Mouse (Mus musculus) Patski (cell line): Measurements from ENCODE around the gene Efna2. TPM values are rescaled to one million over a fixed set of nuclear protein-coding genes. Genes with fewer than 3 reads are reported as not detected.
A peak's percentile ranks its signal among the peaks of the same experiment; 100 is the strongest.
"Not testable (repeated sequence)": the region's sequence is repeated elsewhere in the genome, so short reads cannot be mapped to it uniquely, and the experiment has no call there.

Experiments used
- ATAC-seq: fragments of 100-300 bp; one replicate; pipeline ENCODE4 v1.8.0; 2021
- CTCF ChIA-PET: fragments of 350-600 bp; sonication (Branson Sonifier 250); formaldehyde crosslinking; loops from one replicate; lab custom pipeline; 2022; ENCODE audit warnings: inconsistent platforms; lab: Charles Lee
- POLR2A ChIA-PET: fragments of 350-600 bp; sonication (Branson Sonifier 250); formaldehyde crosslinking; loops from one replicate; lab custom pipeline; 2022; ENCODE audit warnings: antibody characterized with exemption, inconsistent platforms; lab: Charles Lee
- DNase-seq: peaks from one replicate; pipeline ENCODE4 v3.0.0-alpha.2; 2011; ENCODE audit warnings: low read depth, low spot score
- H3K27me3 ChIP-seq: fragments of 371-371 bp; one replicate; pipeline ENCODE4 v1.5.1; 2021
- CTCF ChIP-seq: fragments of 100-300 bp; IDR thresholded peaks from one replicate; pipeline ENCODE4 v1.5.1; 2021
- in situ Hi-C: fragments of 300-500 bp; cut with MboI; formaldehyde crosslinking; loops from 3 replicates; pipeline ENCODE4 v1.11.1; 2018; ENCODE audit warnings: low pct_unique_long_range_greater_than_20kb, mixed read lengths
- polyA plus RNA-seq: library from polyadenylated mRNA; unstranded; gene quantifications from one replicate; pipeline ENCODE4 v1.2.3, GENCODE M21; 2021

Efna2 gene
- polyA plus RNA-seq, 1 experiment from 2014 or later, result 1.1 TPM

GRCm38 (mm10) chr10:80220676-80221075 lies 41.4 kb downstream of the Efna2 start:
- DNase-seq (no peak), ATAC-seq (no peak)
- in situ Hi-C loops, result no loop called here
- no peaks in the 10 kb centered on the region for H3K27me3 ChIP-seq
- ChIA-PET POLR2A (no interaction called here), CTCF (no interaction called here)
- no peak for TF ChIP-seq CTCF

GRCm38 (mm10) chr10:80223137-80223536 lies 43.9 kb downstream of the Efna2 start:
- POLR2A ChIA-PET, result interaction anchor here (0.7 kb wide), 1 partner anchor 21 kb away, joined by 9 read pairs; no protein-coding TSS in a partner anchor
- CTCF ChIA-PET, ATAC-seq: not testable (repeated sequence)

GRCm38 (mm10) chr10:80226071-80226415 lies 46.8 kb downstream of the Efna2 start:
- in situ Hi-C loops, result no loop called here
- H3K27me3 ChIP-seq, result no peaks in the 10 kb centered on the region
- ATAC-seq (no peak), DNase-seq (no peak)
- CTCF ChIA-PET, result interaction anchor here (1.5 kb wide), 1 partner anchor 21 kb away, joined by 3 read pairs; no protein-coding TSS in a partner anchor
- TF ChIP-seq CTCF, result no peak
- POLR2A ChIA-PET, result no interaction called here

More at GRCm38 (mm10) chr10:80223137-80223536, 43.9 kb downstream of the Efna2 start:
- H3K27me3 ChIP-seq, DNase-seq, in situ Hi-C loops: not testable (repeated sequence)

GRCm38 (mm10) chr10:80226416-80227165 lies 47.3 kb downstream of the Efna2 start, which contains the start of gene Mum1:
Mum1 (plus strand) TSS chr10:80226434.
- H3K27me3 ChIP-seq, result no peaks in the 10 kb centered on the region
- ChIA-PET POLR2A (no interaction called here), CTCF (interaction anchor here (1.1 to 1.5 kb wide), 2 partner anchors 20 to 51 kb away, joined by 3 to 4 read pairs; no protein-coding TSS in a partner anchor)

GRCm38 (mm10) chr10:80227166-80227539 lies 47.9 kb downstream of the Efna2 start:
- H3K27me3 ChIP-seq, result no peaks in the 10 kb centered on the region
- CTCF ChIA-PET, result interaction anchor here (1.1 kb wide), 1 partner anchor 52 kb away, joined by 4 read pairs; no protein-coding TSS in a partner anchor
- in situ Hi-C loops, result no loop called here
- no peak for ATAC-seq
- no peak for DNase-seq
- POLR2A ChIA-PET, result no interaction called here
- TF ChIP-seq CTCF, result no peak

More at GRCm38 (mm10) chr10:80226416-80227165, 47.3 kb downstream of the Efna2 start, which contains the start of gene Mum1:
- ATAC-seq (peak; percentile 100), DNase-seq (peak; percentile 82)
- TF ChIP-seq CTCF, result no peak
- in situ Hi-C loops, result no loop called here

- DNase-seq, result no peak
- CTCF ChIA-PET, result interaction anchor here (1.1 kb wide), 1 partner anchor 53 kb away, joined by 4 read pairs; no protein-coding TSS in a partner anchor
These were observed 48.8 kb downstream of the Efna2 start for GRCm38 (mm10) chr10:80227877-80228775.

GRCm38 (mm10) chr10:80236145-80236825 lies 57.0 kb downstream of the Efna2 start:
- in situ Hi-C loops, result no loop called here
- CTCF ChIA-PET, result no interaction called here
- DNase-seq (no peak), ATAC-seq (no peak)
- POLR2A ChIA-PET, result no interaction called here
- TF ChIP-seq CTCF, result no peak
- no peaks in the 10 kb centered on the region for H3K27me3 ChIP-seq

More at GRCm38 (mm10) chr10:80227877-80228775, 48.8 kb downstream of the Efna2 start:
- in situ Hi-C loops, result no loop called here
- ATAC-seq, result no peak
- TF ChIP-seq CTCF, result no peak
- H3K27me3 ChIP-seq, result no peaks in the 10 kb centered on the region
- POLR2A ChIA-PET, result interaction anchor here (0.7 kb wide), 1 partner anchor 26 kb away, joined by 3 read pairs; no protein-coding TSS in a partner anchor

GRCm38 (mm10) chr10:80237020-80237419 lies 57.7 kb downstream of the Efna2 start:
- TF ChIP-seq CTCF, result no peak
- no peak for ATAC-seq
- CTCF ChIA-PET, result no interaction called here
- DNase-seq, result no peak
- no peaks in the 10 kb centered on the region for H3K27me3 ChIP-seq
- POLR2A ChIA-PET, result no interaction called here
- in situ Hi-C loops, result no loop called here

- TF ChIP-seq CTCF, result no peak
- in situ Hi-C loops, result no loop called here
- POLR2A ChIA-PET, result no interaction called here
- DNase-seq (no peak), ATAC-seq (no peak)
- H3K27me3 ChIP-seq, result no peaks in the 10 kb centered on the region
- CTCF ChIA-PET, result no interaction called here
These were observed 59.0 kb downstream of the Efna2 start for GRCm38 (mm10) chr10:80238306-80238705.

Other genes starting within 250 kb of the Efna2 start
- gene Wdr18, start 219.3 kb upstream of the Efna2 start, polyA plus RNA-seq, result 45.4 TPM
- 0.54 TPM for gene Grin3b, start 208.8 kb upstream of the Efna2 start, polyA plus RNA-seq
- gene Tmem259, start 195.2 kb upstream of the Efna2 start, polyA plus RNA-seq, result 145 TPM
- gene Cnn2, start 190.9 kb upstream of the Efna2 start, polyA plus RNA-seq, result 393 TPM
- gene Abca7, start 183.0 kb upstream of the Efna2 start, polyA plus RNA-seq, result 19.9 TPM
- 0.85 TPM for gene Arhgap45, start 162.8 kb upstream of the Efna2 start, polyA plus RNA-seq
- 146 TPM for gene Polr2e, start 139.7 kb upstream of the Efna2 start, polyA plus RNA-seq
- 916 TPM for gene Gpx4, start 132.3 kb upstream of the Efna2 start, polyA plus RNA-seq
- 181 TPM for gene Sbno2, start 73.9 kb upstream of the Efna2 start, polyA plus RNA-seq
- 140 TPM for gene Stk11, start 63.7 kb upstream of the Efna2 start, polyA plus RNA-seq
- gene Atp5d, start 40.9 kb upstream of the Efna2 start, polyA plus RNA-seq, result 475 TPM
- gene Cbarp, start 38.6 kb upstream of the Efna2 start, polyA plus RNA-seq, result 30.0 TPM
- gene Midn, start 31.2 kb upstream of the Efna2 start, polyA plus RNA-seq, result 116 TPM
- 62.1 TPM for gene Cirbp, start 13.5 kb upstream of the Efna2 start, polyA plus RNA-seq
- gene 1600002K03Rik, start 6.5 kb upstream of the Efna2 start, polyA plus RNA-seq, result 7.9 TPM
- 41.4 TPM for gene Mum1, start 47.0 kb downstream of the Efna2 start, polyA plus RNA-seq
- gene Ndufs7, start 69.6 kb downstream of the Efna2 start, polyA plus RNA-seq, result 182 TPM
- 8.2 TPM for gene Gamt, start 81.5 kb downstream of the Efna2 start, polyA plus RNA-seq
- gene Dazap1, start 82.0 kb downstream of the Efna2 start, polyA plus RNA-seq, result 157 TPM
- gene Rps15, start 113.0 kb downstream of the Efna2 start, polyA plus RNA-seq, result 1,353 TPM
- 0.14 TPM for gene Apc2, start 116.5 kb downstream of the Efna2 start, polyA plus RNA-seq
- 34.7 TPM for gene 2310011J03Rik, start 141.1 kb downstream of the Efna2 start, polyA plus RNA-seq
- 6.2 TPM for gene Pcsk4, start 150.0 kb downstream of the Efna2 start, polyA plus RNA-seq
- gene Reep6, start 150.5 kb downstream of the Efna2 start, polyA plus RNA-seq, result 6.9 TPM
- 1.2 TPM for gene Adamtsl5, start 168.9 kb downstream of the Efna2 start, polyA plus RNA-seq
- 0.62 TPM for gene Plk5, start 177.0 kb downstream of the Efna2 start, polyA plus RNA-seq
- 30.6 TPM for gene Mex3d, start 208.2 kb downstream of the Efna2 start, polyA plus RNA-seq
- 181 TPM for gene Mbd3, start 220.1 kb downstream of the Efna2 start, polyA plus RNA-seq
- 535 TPM for gene Uqcr11, start 227.3 kb downstream of the Efna2 start, polyA plus RNA-seq